Mouse (Mus musculus) left cerebral cortex, adult 2 months (tissue): ENCODE results near the gene Gm9803. TPM values are rescaled to one million over a fixed set of nuclear protein-coding genes. Genes with fewer than 3 reads are reported as not detected.
"Not testable (repeated sequence)": the region's sequence is repeated elsewhere in the genome, so short reads cannot be mapped to it uniquely, and the experiment has no call there.

Experiments
- DNase-seq, 2 experiments: peaks; one replicate each; pipeline ENCODE4 v3.0.0; 2021 to 2022; ENCODE audit warnings: low spot score in 2 of 2, mixed read lengths in 1 of 2; ENCODE audit errors: extremely low spot score in 1 of 2
- H3K27ac ChIP-seq: fragments of 200-600 bp; 2 replicates; pipeline ENCODE4 v1.8.1; 2022
- H3K4me3 ChIP-seq: fragments of 200-600 bp; 2 replicates; pipeline ENCODE4 v1.8.1; 2022
- CTCF ChIP-seq: fragments of 200-600 bp; IDR thresholded peaks from 2 replicates; pipeline ENCODE4 v1.8.1; 2022; ENCODE audit warnings: antibody characterized with exemption, mild to moderate bottlenecking, moderate library complexity
- intact Hi-C: fragments of 180-260 bp; cut with DNase I; formaldehyde crosslinking; loops from one replicate; pipeline ENCODE4 v1.15.1; 2025
- long read RNA-seq, 2 experiments: library from polyadenylated mRNA; stranded (forward); transcript quantifications; one replicate each; pipeline ENCODE4 v2.0.0; 2021; ENCODE audit warnings: borderline mapping rate in 2 of 2
- total RNA-seq, 2 experiments: library from RNA; stranded (reverse); gene quantifications; 2 replicates each; pipeline ENCODE4 v1.2.3; 2021

The Gm9803 gene
- 1 to 10 TPM in 1 of 2 experiments, not detected in 1; 7.5 TPM for total RNA-seq
- long read RNA-seq, experiment 1, partial matches to known transcripts, result 0 of 2 reads
- long read RNA-seq, experiment 1, other reads (novel, unspliced or antisense), result 0 of 2 reads
- long read RNA-seq, experiment 2, partial matches to known transcripts, result 0 of 4 reads
- long read RNA-seq, experiment 2, other reads (novel, unspliced or antisense), result 0 of 4 reads

- intact Hi-C loops, H3K4me3 ChIP-seq, DNase-seq, H3K27ac ChIP-seq: not testable (repeated sequence)
These were observed at the start of gene Gm9803 for GRCm38 (mm10) chr10:43523931-43524330. TSS of gene Gm9803 (plus strand) at chr10:43524084.

- TF ChIP-seq CTCF, result peak; percentile 52
- H3K4me3 ChIP-seq, result no peak overlapping the region
- peak; percentile 20 to 24 for DNase-seq
- no peak overlapping the region for H3K27ac ChIP-seq
- intact Hi-C loops, result no loop called here
These were observed 48.5 kb upstream of the Gm9803 start for GRCm38 (mm10) chr10:43475376-43475775.

GRCm38 (mm10) chr10:43477459-43477858 is 46.4 kb upstream of the Gm9803 start:
- DNase-seq, result no peak
- no peak for TF ChIP-seq CTCF
- intact Hi-C loops, result no loop called here
- no peak overlapping the region for H3K27ac ChIP-seq
- peak overlapping the region; percentile 76 for H3K4me3 ChIP-seq

GRCm38 (mm10) chr10:43477865-43478681 is 45.8 kb upstream of the Gm9803 start:
- intact Hi-C loops, result loop anchor here (2.0 kb wide), 2 partner anchors 63 to 257 kb away; partner anchors contain the start of genes 1700021F05Rik and Pdss2
- peak overlapping the region; percentile 6; the same call in 1 of the 2 replicates for H3K27ac ChIP-seq
- TF ChIP-seq CTCF, result no peak
- DNase-seq, result peak; percentile 23 to 38
- peak overlapping the region; percentile 76 for H3K4me3 ChIP-seq

- peak; percentile 56 to 58 for DNase-seq
These were observed 45.0 kb upstream of the Gm9803 start, which contains the start of gene Bend3 for GRCm38 (mm10) chr10:43478751-43479435. TSS of gene Bend3 (plus strand) at chr10:43478831.

GRCm38 (mm10) chr10:43479436-43480157 is 44.3 kb upstream of the Gm9803 start:
- intact Hi-C loops, result loop anchor here (2.0 kb wide), 2 partner anchors 61 to 259 kb away; partner anchors contain the start of genes 1700021F05Rik and Pdss2
- H3K4me3 ChIP-seq, result peak overlapping the region; percentile 76
- peak; percentile 82 to 83 for DNase-seq
- peak overlapping the region; percentile 87 for H3K27ac ChIP-seq
- peak; percentile 82 for TF ChIP-seq CTCF

More at GRCm38 (mm10) chr10:43478751-43479435, 45.0 kb upstream of the Gm9803 start, which contains the start of gene Bend3:
- TF ChIP-seq CTCF, result no peak; the same call in 1 of the 2 replicates
- Histone ChIP-seq H3K27ac (peak within 1 kb of the TSS; percentile 87), H3K4me3 (peak within 1 kb of the TSS; percentile 76)
- intact Hi-C loops, result loop anchor here (2.0 kb wide), 2 partner anchors 62 to 258 kb away; partner anchors contain the start of genes 1700021F05Rik and Pdss2

- no peak for DNase-seq
- Histone ChIP-seq H3K4me3 (peak overlapping the region; percentile 76), H3K27ac (peak overlapping the region; percentile 69)
- TF ChIP-seq CTCF, result no peak
- intact Hi-C loops, result no loop called here
These were observed 43.5 kb upstream of the Gm9803 start for GRCm38 (mm10) chr10:43480227-43480849.

- Histone ChIP-seq H3K27ac (no peak overlapping the region), H3K4me3 (no peak overlapping the region)
- DNase-seq, result no peak
- no peak for TF ChIP-seq CTCF
- intact Hi-C loops, result no loop called here
These were observed 42.7 kb upstream of the Gm9803 start for GRCm38 (mm10) chr10:43481179-43481578.

- Histone ChIP-seq H3K27ac (no peak overlapping the region), H3K4me3 (no peak overlapping the region)
- no peak for DNase-seq
- intact Hi-C loops, result no loop called here
- TF ChIP-seq CTCF, result no peak
These were observed 41.9 kb upstream of the Gm9803 start for GRCm38 (mm10) chr10:43482021-43482420.

- no peak overlapping the region for H3K27ac ChIP-seq
- no peak for TF ChIP-seq CTCF
- intact Hi-C loops, result no loop called here
- DNase-seq, result no peak
- no peak overlapping the region for H3K4me3 ChIP-seq
These were observed 40.4 kb upstream of the Gm9803 start for GRCm38 (mm10) chr10:43483426-43483995.
